Mouse (Mus musculus): ENCODE measurements around the gene Dnah14.

- TF ChIP-seq EP300 (optimal IDR thresholded peaks at IDR 0.05) (no peak), CTCF (IDR thresholded peaks at IDR 0.05; ENCODE audit: low read depth) (no peak)
Observed at GRCm38 (mm10) chr1:181549987-181550386, 26.4 kb upstream of the Dnah14 start.

Data from stomach, postnatal 0 days (tissue).